Mouse (Mus musculus) lung, embryonic 16.5 days (tissue): ENCODE data around the gene Lhx2. TPM values are rescaled to one million over a fixed set of nuclear protein-coding genes. Genes with fewer than 3 reads are reported as not detected.

ENCODE experiments used
- ATAC-seq: fragments of 200-750 bp; cut with Nextera tagmentation; 2 replicates; pipeline ENCODE4 v1.8.0; 2017; ENCODE audit warnings: low read depth, mild to moderate bottlenecking, moderate library complexity
- H3K27ac ChIP-seq: fragments of 300-500 bp; sonication (generic); 2 replicates; pipeline ENCODE4 v1.5.1; 2014; ENCODE audit warnings: mild to moderate bottlenecking, control low read depth, low read length
- H3K27me3 ChIP-seq: fragments of 300-500 bp; sonication (generic); 2 replicates; pipeline ENCODE4 v1.6.1; 2014; ENCODE audit warnings: low read depth, low read length, mixed read lengths; ENCODE audit not compliant: control insufficient read depth, insufficient read depth
- H3K36me3 ChIP-seq: fragments of 300-500 bp; sonication (generic); 2 replicates; pipeline ENCODE4 v1.6.1; 2014; ENCODE audit warnings: low read length; ENCODE audit not compliant: control insufficient read depth, insufficient read depth
- H3K4me1 ChIP-seq: fragments of 300-500 bp; sonication (generic); replicated peaks from 2 replicates; pipeline ENCODE4 v1.6.1; 2014; ENCODE audit warnings: low read length, mixed read lengths; ENCODE audit not compliant: control insufficient read depth, insufficient read depth
- H3K4me2 ChIP-seq: fragments of 300-500 bp; sonication (generic); 2 replicates; pipeline ENCODE4 v1.6.1; 2014; ENCODE audit warnings: low read depth, low read length, control low read depth
- H3K4me3 ChIP-seq: fragments of 300-500 bp; sonication (generic); 2 replicates; pipeline ENCODE4 v1.5.1; 2014; ENCODE audit warnings: mild to moderate bottlenecking, low read length, control low read depth
- H3K9ac ChIP-seq: fragments of 300-500 bp; sonication (generic); 2 replicates; pipeline ENCODE4 v1.6.1; 2014; ENCODE audit warnings: low read length, control low read depth
- H3K9me3 ChIP-seq: fragments of 300-500 bp; sonication (generic); 2 replicates; pipeline ENCODE4 v1.6.1; 2016; ENCODE audit warnings: low read length; ENCODE audit not compliant: control insufficient read depth
- WGBS: fragments of 180-500 bp; shearing (Covaris S2); extraction: QIAGEN DNeasy Blood & Tissue Kit; methylation state at CpG from one replicate; pipeline ENCODE4 v1.1.7; 2014; 5-methylcytosine and 5-hydroxymethylcytosine counted together
- polyA plus RNA-seq: library from polyadenylated mRNA; unstranded; fragments of >200 nt; fragmentation: Nextera tagmentation; extraction: Ambion mirVana; gene quantifications from 2 replicates; pipeline ENCODE4 v1.2.1, GENCODE M21; 2015

Gene Lhx2
- polyA plus RNA-seq, 1 experiment from 2014 or later: not detected

- no peak overlapping the region for H3K4me2 ChIP-seq
- H3K36me3 ChIP-seq: no peaks in the 10 kb centered on the region
- no peaks in the 10 kb centered on the region for H3K4me1 ChIP-seq
- no peaks in the 10 kb centered on the region; the same call in 1 of the 2 replicates for H3K27me3 ChIP-seq
- H3K27ac ChIP-seq: no peak overlapping the region
- H3K9me3 ChIP-seq: no peaks in the 10 kb centered on the region
- ATAC-seq: no peak
- no peak overlapping the region for H3K9ac ChIP-seq
- no peak overlapping the region for H3K4me3 ChIP-seq
Observed at GRCm38 (mm10) chr2:38395869-38396236, 56.8 kb downstream of the Lhx2 start.

GRCm38 (mm10) chr2:38397306-38397705 is 58.2 kb downstream of the Lhx2 start:
- no peak overlapping the region for H3K27ac ChIP-seq
- H3K9me3 ChIP-seq: no peaks in the 10 kb centered on the region
- no peaks in the 10 kb centered on the region for H3K36me3 ChIP-seq
- H3K4me1 ChIP-seq: no peaks in the 10 kb centered on the region
- ATAC-seq: no peak
- no peak overlapping the region for H3K4me3 ChIP-seq
- no peak overlapping the region for H3K9ac ChIP-seq
- H3K4me2 ChIP-seq: no peak overlapping the region
- 59% methylated on average over 7 of the region's 7 CpGs for WGBS
- H3K27me3 ChIP-seq: no peaks in the 10 kb centered on the region; the same call in 1 of the 2 replicates

- Histone ChIP-seq H3K9me3 (no peaks in the 10 kb centered on the region), H3K36me3 (no peaks in the 10 kb centered on the region), H3K27ac (no peak overlapping the region), H3K27me3 (no peaks in the 10 kb centered on the region; the same call in 1 of the 2 replicates), H3K4me2 (no peak overlapping the region), H3K4me3 (no peak overlapping the region), H3K4me1 (no peaks in the 10 kb centered on the region), H3K9ac (no peak overlapping the region)
- ATAC-seq: no peak
- 50% methylated on average over 6 of the region's 6 CpGs for whole genome bisulfite sequencing
Observed at GRCm38 (mm10) chr2:38397882-38398281, 58.8 kb downstream of the Lhx2 start.

- Histone ChIP-seq H3K27ac (no peak overlapping the region), H3K9me3 (no peaks in the 10 kb centered on the region), H3K9ac (no peak overlapping the region), H3K4me3 (no peak overlapping the region), H3K36me3 (no peaks in the 10 kb centered on the region), H3K27me3 (no peaks in the 10 kb centered on the region; the same call in 1 of the 2 replicates), H3K4me1 (no peaks in the 10 kb centered on the region), H3K4me2 (no peak overlapping the region)
- WGBS: 77% methylated on average over 1 of the region's 1 CpGs
- ATAC-seq: no peak
Observed at GRCm38 (mm10) chr2:38402611-38403010, 63.5 kb downstream of the Lhx2 start.

- ATAC-seq: no peak
- Histone ChIP-seq H3K9me3 (no peaks in the 10 kb centered on the region), H3K36me3 (no peaks in the 10 kb centered on the region), H3K4me3 (no peak overlapping the region), H3K4me1 (no peaks in the 10 kb centered on the region), H3K27me3 (no peaks in the 10 kb centered on the region; the same call in 1 of the 2 replicates), H3K4me2 (no peak overlapping the region), H3K9ac (no peak overlapping the region), H3K27ac (no peak overlapping the region)
- 43% methylated on average over 12 of the region's 12 CpGs for WGBS
Observed at GRCm38 (mm10) chr2:38403231-38403630, 64.2 kb downstream of the Lhx2 start.

- Histone ChIP-seq H3K27ac (no peak overlapping the region), H3K9ac (no peak overlapping the region), H3K9me3 (no peaks in the 10 kb centered on the region), H3K4me1 (no peaks in the 10 kb centered on the region), H3K36me3 (no peaks in the 10 kb centered on the region), H3K4me3 (no peak overlapping the region), H3K4me2 (no peak overlapping the region), H3K27me3 (no peaks in the 10 kb centered on the region; the same call in 1 of the 2 replicates)
- no peak for ATAC-seq
- 73% methylated on average over 10 of the region's 10 CpGs for WGBS
Observed at GRCm38 (mm10) chr2:38404007-38404596, 65.0 kb downstream of the Lhx2 start.

GRCm38 (mm10) chr2:38405356-38405755 is 66.3 kb downstream of the Lhx2 start:
- WGBS: 76% methylated on average over 4 of the region's 4 CpGs
- no peak for ATAC-seq
- Histone ChIP-seq H3K9ac (no peak overlapping the region), H3K4me3 (no peak overlapping the region), H3K9me3 (no peaks in the 10 kb centered on the region), H3K27me3 (no peaks in the 10 kb centered on the region; the same call in 1 of the 2 replicates), H3K27ac (no peak overlapping the region), H3K36me3 (no peaks in the 10 kb centered on the region), H3K4me1 (no peaks in the 10 kb centered on the region), H3K4me2 (no peak overlapping the region)

GRCm38 (mm10) chr2:38409309-38409708 is 70.2 kb downstream of the Lhx2 start:
- no peak overlapping the region for H3K9ac ChIP-seq
- no peaks in the 10 kb centered on the region for H3K36me3 ChIP-seq
- no peaks in the 10 kb centered on the region for H3K9me3 ChIP-seq
- 82% methylated on average over 3 of the region's 3 CpGs for WGBS
- H3K4me1 ChIP-seq: no peaks in the 10 kb centered on the region
- H3K27ac ChIP-seq: no peak overlapping the region
- ATAC-seq: no peak
- H3K27me3 ChIP-seq: no peaks in the 10 kb centered on the region
- no peak overlapping the region for H3K4me3 ChIP-seq
- no peak overlapping the region for H3K4me2 ChIP-seq

GRCm38 (mm10) chr2:38410227-38410626 is 71.1 kb downstream of the Lhx2 start:
- 69% methylated on average over 6 of the region's 6 CpGs for WGBS
- Histone ChIP-seq H3K4me1 (no peaks in the 10 kb centered on the region), H3K9ac (no peak overlapping the region), H3K27ac (no peak overlapping the region), H3K4me3 (no peak overlapping the region), H3K36me3 (no peaks in the 10 kb centered on the region), H3K27me3 (no peaks in the 10 kb centered on the region), H3K9me3 (no peaks in the 10 kb centered on the region), H3K4me2 (no peak overlapping the region)
- ATAC-seq: no peak
